Mouse (Mus musculus) retina, postnatal 1 day (tissue): Measurements from ENCODE around the gene Rho.

Experiments used
- DNase-seq: peaks from one replicate; pipeline ENCODE4 v3.0.0-alpha.2; 2012

Gene Rho

GRCm38 (mm10) chr6:115916611-115917010, 14.9 kb upstream of the Rho start:
- DNase-seq: no peak

- DNase-seq: no peak
Measured at GRCm38 (mm10) chr6:115918615-115919014, 12.9 kb upstream of the Rho start.

- DNase-seq: no peak
Measured at GRCm38 (mm10) chr6:115919876-115920275, 11.7 kb upstream of the Rho start.

- no peak for DNase-seq
Measured at GRCm38 (mm10) chr6:115924829-115925228, 6.7 kb upstream of the Rho start.

GRCm38 (mm10) chr6:115926416-115926815, 5.1 kb upstream of the Rho start:
- DNase-seq: no peak

GRCm38 (mm10) chr6:115927292-115928242, 4.0 kb upstream of the Rho start:
- no peak for DNase-seq

GRCm38 (mm10) chr6:115930018-115930417, 1.5 kb upstream of the Rho start:
- DNase-seq: peak; percentile 18

GRCm38 (mm10) chr6:115932391-115932790, 843 bp downstream of the Rho start:
- no peak for DNase-seq

- no peak for DNase-seq
Measured at GRCm38 (mm10) chr6:115935544-115935943, 4.0 kb downstream of the Rho start.

GRCm38 (mm10) chr6:115938011-115938410, 6.5 kb downstream of the Rho start:
- no peak for DNase-seq

- DNase-seq: no peak
Measured at GRCm38 (mm10) chr6:115938798-115939197, 7.2 kb downstream of the Rho start.

- DNase-seq: no peak
Measured at GRCm38 (mm10) chr6:115940603-115941002, 9.1 kb downstream of the Rho start.

- peak; percentile 56 for DNase-seq
Measured at GRCm38 (mm10) chr6:115941128-115941527, 9.6 kb downstream of the Rho start.

GRCm38 (mm10) chr6:115943498-115944427, 12.2 kb downstream of the Rho start:
- DNase-seq: no peak

- DNase-seq: no peak
Measured at GRCm38 (mm10) chr6:115944638-115945037, 13.1 kb downstream of the Rho start, which contains the start of gene H1foo. TSS of gene H1foo (plus strand) at chr6:115944938.

- no peak for DNase-seq
Measured at GRCm38 (mm10) chr6:115945633-115946032, 14.1 kb downstream of the Rho start.

- no peak for DNase-seq
Measured at GRCm38 (mm10) chr6:115946389-115946788, 14.8 kb downstream of the Rho start.

GRCm38 (mm10) chr6:115954506-115955074, 23.0 kb downstream of the Rho start:
- no peak for DNase-seq

GRCm38 (mm10) chr6:115955169-115955568, 23.6 kb downstream of the Rho start:
- DNase-seq: no peak

GRCm38 (mm10) chr6:115955664-115956063, 24.1 kb downstream of the Rho start:
- DNase-seq: no peak

GRCm38 (mm10) chr6:115956418-115956921, 24.9 kb downstream of the Rho start:
- no peak for DNase-seq

- DNase-seq: peak; percentile 76
Measured at GRCm38 (mm10) chr6:115956922-115957601, 25.5 kb downstream of the Rho start.
